Mouse (Mus musculus) ES-E14 (cell line): Measurements from ENCODE around the gene Ndufa9. TPM values are rescaled to one million over a fixed set of nuclear protein-coding genes. Genes with fewer than 3 reads are reported as not detected.

Experiments
- DNase-seq: peaks from one replicate; pipeline ENCODE4 v3.0.0-alpha.2; 2013; ENCODE audit warnings: low read depth, low spot score
- H3K27ac ChIP-seq: 2 replicates; pipeline ENCODE4 v1.5.1; 2012; ENCODE audit warnings: low read depth, mild to moderate bottlenecking, low read length, moderate library complexity, mixed read lengths; ENCODE audit not compliant: poor library complexity, insufficient read depth, severe bottlenecking
- H3K36me3 ChIP-seq: 2 replicates; pipeline ENCODE4 v1.6.1; 2012; ENCODE audit warnings: mild to moderate bottlenecking, low read length, moderate library complexity, mixed read lengths; ENCODE audit not compliant: control insufficient read depth, poor library complexity, insufficient read depth, severe bottlenecking
- H3K4me1 ChIP-seq, 2 experiments: fragments of 150-350 bp in 1 of 2; sonication (generic) in 1 of 2; 2 replicates each; pipeline ENCODE4 v1.6.1; 2012; ENCODE audit warnings: low read length in 2 of 2, mild to moderate bottlenecking in 1 of 2, mixed read lengths in 1 of 2; ENCODE audit not compliant: control insufficient read depth in 2 of 2, insufficient read depth in 2 of 2, poor library complexity in 1 of 2
- H3K4me3 ChIP-seq, 2 experiments: fragments of 150-350 bp in 1 of 2; sonication (generic) in 1 of 2; 2 replicates each; pipeline ENCODE4 v1.5.1; 2012; ENCODE audit warnings: low read length in 2 of 2, low read depth in 1 of 2, mild to moderate bottlenecking in 1 of 2, mixed read lengths in 1 of 2; ENCODE audit not compliant: insufficient read depth in 1 of 2, poor library complexity in 1 of 2, severe bottlenecking in 1 of 2
- H3K9ac ChIP-seq: 2 replicates; pipeline ENCODE4 v1.6.1; 2012; ENCODE audit warnings: low read depth, mild to moderate bottlenecking, low read length, mixed read lengths; ENCODE audit not compliant: poor library complexity, insufficient read depth, severe bottlenecking
- H3K9me3 ChIP-seq: fragments of 150-350 bp; sonication (generic); 2 replicates; pipeline ENCODE4 v1.6.1; 2012; ENCODE audit warnings: low read depth, mild to moderate bottlenecking, low read length; ENCODE audit not compliant: control insufficient read depth, insufficient read depth
- CHD2 ChIP-seq: IDR thresholded peaks from 2 replicates; pipeline ENCODE4 v1.6.1; 2014; ENCODE audit warnings: mild to moderate bottlenecking, low read depth, low read length, inconsistent platforms
- HCFC1 ChIP-seq: IDR thresholded peaks from 2 replicates; pipeline ENCODE4 v1.6.1; 2012; ENCODE audit warnings: low read length, inconsistent platforms, borderline replicate concordance; ENCODE audit not compliant: insufficient read depth
- MAFK ChIP-seq: IDR thresholded peaks from 2 replicates; pipeline ENCODE4 v1.6.1; 2014; ENCODE audit warnings: mild to moderate bottlenecking, low read depth, low read length, inconsistent platforms; ENCODE audit not compliant: insufficient read depth
- ZC3H11A ChIP-seq: IDR thresholded peaks from 2 replicates; pipeline ENCODE4 v1.6.1; 2012; ENCODE audit warnings: low read depth, mild to moderate bottlenecking, inconsistent platforms, low read length, borderline replicate concordance
- ZNF384 ChIP-seq: IDR thresholded peaks from 2 replicates; pipeline ENCODE4 v1.6.1; 2012; ENCODE audit warnings: low read depth, low read length, inconsistent platforms
- in situ Hi-C, 2 experiments: fragments of 600-800 bp; cut with MboI; formaldehyde crosslinking; loops; one replicate each; pipeline ENCODE4 v1.15.1; 2025; ENCODE audit warnings: low sequenced_read_pairs in 2 of 2, inconsistent platforms in 1 of 2; ENCODE audit not compliant: unreplicated experiment in 2 of 2
- total RNA-seq: library from RNA; depleted of rRNA; stranded (reverse); fragments of 300-350 nt; gene quantifications from 2 replicates; pipeline ENCODE4 v1.2.3, GENCODE M21; 2012

Gene Ndufa9
- total RNA-seq, 1 experiment = 148 TPM

GRCm38 (mm10) chr6:126791964-126792363 is 57.0 kb downstream of the Ndufa9 start:
- no peaks in the 10 kb centered on the region for H3K9me3 ChIP-seq
- H3K36me3 ChIP-seq = no peaks in the 10 kb centered on the region
- no peak overlapping the region for H3K27ac ChIP-seq
- DNase-seq = no peak
- H3K4me1 ChIP-seq = peaks cover 0 to 2% of the 10 kb centered on the region in 2 experiments; a peak in 1 of 4 replicates
- in situ Hi-C loops = loop anchor here in 1 of 2 experiments (10.0 kb wide), 1 partner anchor 143 kb away; the partner anchor contains the start of genes D6Wsu163e and Rad51ap1
- peak overlapping the region in 1 of 2 experiments; percentile 41; a peak in 1 of 4 replicates for H3K4me3 ChIP-seq
- TF ChIP-seq ZC3H11A (no peak), HCFC1 (no peak), CHD2 (no peak), MAFK (no peak), ZNF384 (no peak)
- H3K9ac ChIP-seq = no peak overlapping the region

- H3K36me3 ChIP-seq = no peaks in the 10 kb centered on the region
- H3K27ac ChIP-seq = no peak overlapping the region
- H3K4me3 ChIP-seq = no peak overlapping the region
- no peak for DNase-seq
- in situ Hi-C loops = loop anchor here in 1 of 2 experiments (10.0 kb wide), 1 partner anchor 143 kb away; the partner anchor contains the start of genes D6Wsu163e and Rad51ap1
- TF ChIP-seq ZC3H11A = no peak
- H3K9ac ChIP-seq = no peak overlapping the region
- H3K4me1 ChIP-seq = peaks cover 0 to 2% of the 10 kb centered on the region in 2 experiments; a peak in 1 of 4 replicates
- H3K9me3 ChIP-seq = no peaks in the 10 kb centered on the region
Measured at GRCm38 (mm10) chr6:126791488-126791887, 57.4 kb downstream of the Ndufa9 start.

GRCm38 (mm10) chr6:126788863-126789262 is 60.1 kb downstream of the Ndufa9 start:
- H3K9me3 ChIP-seq = no peaks in the 10 kb centered on the region
- no peak overlapping the region for H3K4me3 ChIP-seq
- H3K9ac ChIP-seq = no peak overlapping the region
- no peaks in the 10 kb centered on the region for H3K36me3 ChIP-seq
- TF ChIP-seq ZC3H11A = no peak
- no peak for TF ChIP-seq ZNF384
- no peak for TF ChIP-seq MAFK
- no peak for TF ChIP-seq CHD2
- no peak for TF ChIP-seq HCFC1
- no peak overlapping the region for H3K27ac ChIP-seq
- no peak for DNase-seq
- in situ Hi-C loops = no loop called here
- H3K4me1 ChIP-seq = no peaks in the 10 kb centered on the region; a peak in 1 of 4 replicates

GRCm38 (mm10) chr6:126784206-126784605 is 64.7 kb downstream of the Ndufa9 start:
- no peaks in the 10 kb centered on the region for H3K4me1 ChIP-seq
- no peaks in the 10 kb centered on the region for H3K36me3 ChIP-seq
- in situ Hi-C loops = no loop called here
- H3K27ac ChIP-seq = no peak overlapping the region
- H3K9ac ChIP-seq = no peak overlapping the region
- TF ChIP-seq ZNF384 (no peak), HCFC1 (no peak), ZC3H11A (no peak), MAFK (no peak), CHD2 (no peak)
- no peaks in the 10 kb centered on the region for H3K9me3 ChIP-seq
- no peak overlapping the region for H3K4me3 ChIP-seq
- DNase-seq = no peak

GRCm38 (mm10) chr6:126783651-126784066 is 65.3 kb downstream of the Ndufa9 start:
- Histone ChIP-seq H3K9me3 (no peaks in the 10 kb centered on the region), H3K4me1 (no peaks in the 10 kb centered on the region), H3K9ac (no peak overlapping the region), H3K36me3 (no peaks in the 10 kb centered on the region), H3K27ac (no peak overlapping the region), H3K4me3 (no peak overlapping the region)
- in situ Hi-C loops = no loop called here
- no peak for TF ChIP-seq MAFK
- TF ChIP-seq CHD2 = no peak
- no peak for TF ChIP-seq ZC3H11A
- TF ChIP-seq ZNF384 = no peak
- no peak for TF ChIP-seq HCFC1
- no peak for DNase-seq
